Mouse (Mus musculus) CD4-positive, CD25-positive, alpha-beta regulatory T cell, adult 2 months (primary cell): ENCODE results near the gene Cacna1g.
"Not testable (repeated sequence)": the region's sequence is repeated elsewhere in the genome, so short reads cannot be mapped to it uniquely, and the experiment has no call there.

Experiments
- DNase-seq: peaks from one replicate; pipeline ENCODE4 v3.0.0-alpha.2; 2012; ENCODE audit warnings: low read depth, low spot score

Gene Cacna1g

DNA sequence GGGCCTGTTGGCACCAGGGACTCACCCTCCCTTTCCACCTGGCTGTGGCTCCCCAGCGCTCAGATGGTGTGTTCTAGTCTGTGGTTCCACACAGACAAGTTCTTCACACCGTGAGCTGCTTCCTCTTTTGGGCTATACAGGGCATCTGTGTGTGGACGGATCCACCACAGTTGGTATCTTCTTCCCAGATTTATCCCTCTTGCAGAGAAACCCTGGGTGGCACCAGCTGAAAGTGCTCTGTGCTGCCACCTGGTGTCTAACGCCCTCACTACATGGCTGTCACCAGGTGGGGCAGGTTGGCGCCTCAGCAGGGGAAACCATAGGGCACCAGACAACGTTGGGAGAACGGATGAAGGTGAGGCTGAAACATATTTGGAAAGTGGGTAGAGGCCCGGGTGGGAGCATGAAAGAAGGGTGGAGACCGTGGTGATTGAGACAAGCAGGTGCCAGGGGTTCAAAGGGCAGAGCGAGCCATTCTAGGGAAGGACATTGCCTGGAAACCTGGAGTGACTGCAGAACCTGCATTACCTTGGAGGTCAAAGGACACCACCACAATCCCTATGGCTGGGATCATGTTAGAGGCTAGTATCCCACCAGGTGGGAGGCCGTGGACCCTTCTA is 69.2 kb downstream of the Cacna1g start:
- DNase-seq = peak; percentile 88

DNA sequence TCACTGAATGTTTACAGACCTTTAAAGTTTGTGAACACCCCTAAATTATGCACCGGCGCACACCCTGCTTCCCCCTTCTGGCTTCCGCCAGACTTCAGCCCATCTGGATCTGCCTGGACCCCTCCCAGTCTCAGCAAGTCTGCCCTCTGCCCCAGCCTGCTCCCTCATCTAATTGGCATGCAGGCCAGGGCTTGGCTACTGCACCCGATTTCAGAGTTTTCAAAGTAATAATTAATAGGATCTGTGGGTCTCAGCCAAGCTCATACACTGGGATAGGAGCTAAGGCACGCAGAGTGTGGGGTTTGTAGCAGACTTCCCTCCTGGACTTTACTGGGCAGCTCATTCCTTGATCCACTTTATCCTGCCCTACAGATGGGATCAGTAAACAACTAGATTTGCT is 69.8 kb downstream of the Cacna1g start:
- DNase-seq = no peak

DNA sequence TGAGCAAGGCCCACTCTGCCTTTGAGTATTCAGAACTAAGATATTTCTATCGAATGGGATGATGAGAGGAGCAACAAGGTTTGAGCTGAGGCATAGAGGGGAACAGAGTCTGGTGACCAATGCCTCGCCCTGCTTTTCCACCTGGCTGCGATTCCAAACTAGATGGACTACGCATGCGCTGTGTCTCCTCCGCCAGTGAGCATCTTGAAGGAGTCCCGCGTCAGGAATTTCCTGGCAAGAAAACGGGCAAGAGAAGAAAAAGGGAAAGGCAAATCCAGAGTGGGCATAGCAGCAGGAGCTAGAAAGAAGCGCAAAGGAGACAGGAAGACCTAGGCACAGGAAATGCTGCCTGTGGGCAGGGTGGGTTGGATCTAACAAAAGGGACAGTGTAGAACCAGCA is 70.2 kb downstream of the Cacna1g start:
- no peak for DNase-seq

DNA sequence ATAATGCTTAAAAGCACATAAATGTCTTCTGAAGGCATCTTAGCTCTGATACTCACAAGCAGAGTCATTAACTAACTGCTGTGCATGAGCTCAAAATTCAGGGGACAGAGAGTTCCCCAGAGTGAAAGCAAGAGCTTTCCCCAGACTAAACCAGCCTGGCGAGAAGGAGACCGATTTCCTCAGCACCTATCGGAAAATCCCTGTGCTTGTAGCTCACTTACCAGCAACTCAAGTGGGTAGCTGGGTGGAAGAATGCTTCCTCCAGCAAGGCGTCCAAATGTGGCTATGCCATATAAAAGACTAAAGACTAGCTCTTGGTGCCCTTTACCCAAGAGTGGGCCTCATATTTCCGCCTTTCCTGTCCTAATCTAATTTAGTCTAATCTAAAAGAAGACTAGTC is 71.3 kb downstream of the Cacna1g start:
- no peak for DNase-seq

DNA sequence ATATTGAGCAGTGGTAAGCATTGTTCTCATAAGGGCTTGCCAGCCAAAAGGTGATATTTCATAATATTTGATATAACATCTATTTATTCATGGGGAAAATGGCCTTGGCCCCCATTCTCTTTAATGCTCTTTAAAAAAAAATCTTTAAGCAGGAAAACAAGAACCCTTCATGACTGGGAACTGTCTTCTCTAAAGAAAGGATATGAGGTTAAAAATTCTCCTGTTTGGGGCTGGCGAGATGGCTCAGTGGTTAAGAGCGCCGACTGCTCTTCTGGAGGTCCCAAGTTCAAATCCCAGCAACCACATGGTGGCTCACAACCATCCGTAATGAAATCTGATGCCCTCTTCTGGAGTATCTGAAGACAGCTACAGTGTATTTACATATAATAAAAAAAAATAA is 72.0 kb downstream of the Cacna1g start:
- DNase-seq = not testable (repeated sequence)

DNA sequence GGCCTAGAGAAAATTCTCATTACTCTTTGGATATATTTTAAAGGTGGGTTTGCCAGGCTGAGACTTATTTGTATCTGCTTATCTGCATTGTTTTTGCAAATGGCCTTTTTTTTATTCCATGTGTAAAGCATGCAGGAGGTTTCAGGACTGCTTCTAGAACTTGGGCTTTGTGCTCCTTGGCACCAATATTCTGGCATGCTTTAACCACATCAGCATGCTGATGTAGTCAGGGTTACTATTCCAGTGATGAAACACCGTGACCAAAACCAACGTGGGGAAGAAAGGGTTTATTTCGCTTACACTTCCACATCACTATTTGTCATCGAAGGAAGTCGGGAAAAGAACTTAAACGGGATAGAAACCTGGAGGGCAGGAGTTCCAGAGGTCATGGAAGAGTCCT is 73.0 kb downstream of the Cacna1g start:
- no peak for DNase-seq

DNA sequence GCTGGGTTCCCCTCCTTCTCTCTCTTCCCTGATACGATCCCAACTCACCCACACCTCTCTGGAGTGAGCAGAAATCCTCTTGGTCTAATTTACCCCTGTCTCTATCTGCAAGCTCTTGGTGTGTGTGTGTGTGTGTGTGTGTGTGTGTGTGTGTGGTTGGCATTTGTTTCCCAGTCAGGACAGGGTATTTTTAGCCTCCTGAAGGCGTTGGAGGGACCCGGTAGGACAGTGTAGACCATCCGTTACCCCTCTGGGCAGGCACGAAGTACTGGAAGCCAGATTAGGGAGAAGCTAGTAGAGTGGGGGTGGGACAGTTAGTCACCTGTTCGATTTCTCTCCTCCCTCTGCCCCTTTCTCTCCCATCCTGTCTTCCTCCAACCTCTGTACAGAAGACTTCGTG is 79.9 kb downstream of the Cacna1g start:
- DNase-seq = no peak

DNA sequence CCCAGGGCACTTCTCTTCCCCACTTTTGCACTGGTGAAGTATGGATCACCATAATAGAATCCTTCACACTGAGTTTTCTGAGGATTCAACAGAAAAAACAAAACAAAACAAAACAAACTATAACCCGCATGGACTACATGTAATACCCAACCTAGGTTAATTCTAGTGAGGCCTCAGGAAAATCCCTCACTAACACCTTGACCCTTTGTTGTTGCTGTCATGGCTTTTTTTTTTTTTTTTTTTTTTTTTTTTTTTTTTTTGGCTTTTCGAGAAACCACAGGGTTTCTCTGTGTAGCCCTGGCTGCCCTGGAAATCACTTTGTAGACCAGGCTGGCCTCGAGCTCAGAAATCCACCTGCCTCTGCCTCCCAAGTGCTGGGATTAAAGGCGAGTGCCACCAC is 80.5 kb downstream of the Cacna1g start:
- not testable (repeated sequence) for DNase-seq

DNA sequence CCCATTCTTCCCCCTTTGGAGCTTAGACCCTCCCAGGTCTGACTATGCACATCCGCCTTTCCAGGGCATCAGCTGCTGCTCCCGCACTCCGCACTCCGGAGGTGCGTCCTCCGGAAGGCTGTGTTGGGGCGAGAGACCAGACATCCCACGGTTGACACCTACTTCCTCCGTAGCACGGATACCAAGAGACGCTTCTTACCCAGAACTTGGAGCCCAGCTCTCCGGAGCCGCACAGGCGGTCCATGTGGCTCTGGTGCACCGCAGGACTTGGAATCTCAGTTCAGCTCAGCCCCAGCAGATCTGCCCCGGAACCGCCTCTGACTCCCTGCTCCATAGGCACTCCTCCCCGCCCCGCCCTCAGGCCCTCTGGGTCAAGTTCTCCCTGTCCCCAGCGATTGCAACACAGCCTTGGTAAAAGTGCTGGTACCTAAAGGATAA is 81.3 kb downstream of the Cacna1g start, which contains the start of gene Abcc3:
Gene Abcc3, minus strand, starts transcription at position 326 of the 438 bp plus-strand sequence.
- peak; percentile 62 for DNase-seq

DNA sequence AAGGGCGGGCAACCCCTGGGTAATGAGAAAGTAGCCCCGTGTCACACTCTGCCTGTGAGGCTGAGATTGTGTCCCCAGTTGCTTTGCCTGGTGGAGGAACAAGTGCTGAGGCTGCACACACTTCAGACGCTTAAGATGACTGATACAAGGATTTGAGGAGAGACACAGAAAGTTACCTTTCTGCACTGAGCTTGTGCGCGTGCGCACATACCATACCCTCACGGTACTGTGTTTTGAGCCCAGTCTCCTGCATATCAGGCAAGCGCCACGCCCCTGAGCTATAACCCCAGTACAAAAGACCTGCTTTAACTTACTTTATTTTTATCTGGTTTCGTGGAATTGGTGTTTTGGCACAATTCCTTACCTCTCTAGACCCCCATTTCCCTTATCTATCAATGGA is 82.3 kb downstream of the Cacna1g start:
- no peak for DNase-seq

DNA sequence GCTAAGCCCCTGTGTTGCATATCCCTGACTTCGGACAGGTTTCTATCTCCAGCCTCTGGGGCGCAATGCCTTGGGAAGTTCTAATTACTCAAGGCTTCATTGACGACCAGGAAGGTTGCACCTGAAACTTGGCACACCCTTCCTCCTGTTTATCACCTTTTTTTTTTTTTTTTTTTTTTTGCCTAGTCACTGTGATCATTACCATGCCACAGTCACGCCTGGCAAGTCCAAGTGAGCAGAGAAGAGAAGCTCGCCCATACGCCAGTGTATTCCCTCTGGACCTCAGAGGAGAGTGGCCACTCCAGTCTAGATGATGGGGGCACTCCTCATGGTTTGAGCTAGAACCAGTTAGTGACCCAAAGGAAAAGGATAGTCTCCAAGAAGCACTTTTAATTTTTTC is 83.2 kb downstream of the Cacna1g start:
- no peak for DNase-seq

DNA sequence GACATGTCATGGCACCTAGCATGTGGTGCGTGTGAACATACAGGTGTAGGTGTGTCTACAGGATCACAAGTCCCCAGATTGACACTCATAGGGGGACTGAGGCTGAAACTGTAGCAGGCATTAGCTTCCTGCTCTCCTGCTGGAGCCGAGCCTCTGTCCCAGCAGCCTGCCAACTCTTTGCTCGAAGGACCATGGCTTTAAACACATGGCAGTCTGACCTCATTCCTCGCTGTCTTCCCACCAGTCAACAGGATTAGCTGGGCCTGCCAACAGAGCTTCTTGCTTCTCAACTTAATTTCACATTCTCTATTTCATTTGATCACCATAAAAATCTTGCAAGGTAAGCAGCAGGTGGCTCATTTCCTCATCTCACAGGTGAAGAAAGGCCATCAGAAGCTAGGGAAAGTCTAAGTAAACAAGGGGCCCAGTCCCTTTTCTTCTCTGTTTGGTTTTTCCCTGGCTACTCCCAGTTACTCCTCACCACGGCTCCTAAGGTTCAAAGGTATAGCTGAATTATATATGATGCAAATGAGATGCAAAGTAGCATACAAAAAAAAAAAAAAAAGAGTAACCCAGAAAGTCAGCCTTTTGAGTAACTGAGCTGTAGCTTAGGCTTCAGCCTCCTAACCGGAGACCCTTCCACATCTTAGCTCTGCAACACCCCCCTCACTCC is 84.1 kb downstream of the Cacna1g start:
- DNase-seq = no peak

DNA sequence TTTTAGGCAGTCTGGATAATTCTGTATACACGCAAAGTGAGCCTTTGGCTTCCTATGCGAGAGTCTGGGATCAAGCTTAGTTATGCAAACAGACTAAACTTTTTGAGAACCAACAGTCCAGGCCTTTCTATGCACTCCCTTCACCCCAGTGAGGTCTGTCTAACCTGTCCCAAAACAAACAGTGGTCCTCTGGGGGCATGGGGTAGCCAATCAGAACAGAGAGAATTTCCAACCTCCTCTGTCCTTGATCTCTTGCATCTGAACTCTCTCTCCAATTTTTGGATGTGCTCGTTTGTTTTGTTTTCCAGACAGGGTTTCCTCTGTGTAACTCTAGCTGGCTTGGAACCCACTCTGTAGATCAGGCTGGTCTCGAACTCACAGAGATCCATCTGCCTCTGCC is 85.0 kb downstream of the Cacna1g start:
- no peak for DNase-seq

DNA sequence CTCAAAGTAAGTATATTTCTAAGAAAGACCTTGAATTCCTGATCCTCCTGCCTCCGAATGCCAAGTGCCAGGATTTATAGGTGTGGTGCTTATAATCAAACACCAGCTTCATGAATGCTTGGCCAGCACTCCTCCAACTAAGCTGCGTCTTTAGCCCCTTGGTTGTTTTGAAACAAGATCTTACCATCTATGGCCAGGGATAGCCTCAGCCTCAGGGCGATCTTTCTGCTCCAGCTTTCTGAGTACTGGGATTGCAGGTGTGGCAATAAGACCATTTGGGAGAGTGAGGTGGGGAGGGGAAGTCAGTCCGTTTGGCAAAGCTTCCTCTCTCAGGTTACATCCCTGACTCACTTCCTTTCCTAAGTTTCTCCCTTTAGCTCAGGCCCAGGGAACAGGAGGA is 86.2 kb downstream of the Cacna1g start:
- DNase-seq = no peak

DNA sequence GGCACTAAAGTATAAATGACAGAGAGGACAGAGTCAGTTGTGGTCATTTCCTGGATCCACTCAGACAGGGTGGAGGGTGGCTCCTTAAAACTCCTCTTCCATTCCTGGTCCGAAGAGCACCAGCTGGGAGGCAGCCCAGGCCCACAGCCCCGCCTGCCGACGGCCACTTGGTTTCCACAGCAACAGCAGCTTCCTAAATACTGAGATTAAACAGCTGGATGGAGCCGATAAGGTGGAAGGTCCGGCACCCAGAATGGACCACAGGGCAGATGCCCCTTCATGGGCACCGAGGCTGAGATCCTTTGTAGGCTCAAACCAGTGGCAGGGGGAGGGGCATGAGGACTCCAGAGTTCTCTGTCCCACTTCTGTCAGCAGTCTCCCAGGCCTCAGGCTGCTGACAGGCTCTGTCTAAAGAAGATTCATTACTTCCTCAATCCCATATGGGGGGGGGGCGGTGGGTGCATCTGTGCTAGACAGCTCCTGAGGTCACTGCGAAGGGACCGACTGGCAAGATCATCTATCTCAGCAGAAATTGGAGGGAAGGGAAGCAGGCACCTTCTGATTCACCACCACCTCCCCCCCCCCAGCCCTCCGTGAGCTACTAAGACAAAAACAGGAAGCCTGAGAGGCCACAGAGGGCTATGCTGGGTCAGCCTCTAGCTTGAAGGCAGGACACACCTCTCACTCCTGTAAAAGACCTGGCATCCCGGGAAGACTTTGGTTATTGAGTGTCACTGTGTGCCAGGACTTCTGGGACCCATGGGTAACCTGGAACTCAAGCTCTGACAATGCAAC is 87.8 kb downstream of the Cacna1g start:
- DNase-seq = peak; percentile 69

DNA sequence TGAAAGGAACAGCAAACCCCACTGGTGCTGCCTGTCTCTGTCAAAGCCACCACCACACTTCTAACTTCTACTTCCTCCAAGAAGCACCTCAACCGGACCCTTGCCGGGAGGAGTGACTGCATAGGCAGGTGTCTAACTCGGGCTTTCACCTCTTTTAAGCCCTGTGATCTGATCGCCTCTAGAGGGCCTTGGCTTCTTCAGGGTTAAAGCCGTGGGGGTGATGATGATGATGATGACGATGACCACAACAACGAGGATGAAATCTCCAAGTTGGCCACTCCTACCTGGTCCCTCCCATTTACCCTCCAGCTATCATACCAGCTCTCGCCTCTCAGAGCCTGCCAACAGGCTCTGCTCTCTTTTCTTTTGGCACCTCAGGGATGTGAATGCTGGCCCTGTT is 94.3 kb downstream of the Cacna1g start:
- no peak for DNase-seq

DNA sequence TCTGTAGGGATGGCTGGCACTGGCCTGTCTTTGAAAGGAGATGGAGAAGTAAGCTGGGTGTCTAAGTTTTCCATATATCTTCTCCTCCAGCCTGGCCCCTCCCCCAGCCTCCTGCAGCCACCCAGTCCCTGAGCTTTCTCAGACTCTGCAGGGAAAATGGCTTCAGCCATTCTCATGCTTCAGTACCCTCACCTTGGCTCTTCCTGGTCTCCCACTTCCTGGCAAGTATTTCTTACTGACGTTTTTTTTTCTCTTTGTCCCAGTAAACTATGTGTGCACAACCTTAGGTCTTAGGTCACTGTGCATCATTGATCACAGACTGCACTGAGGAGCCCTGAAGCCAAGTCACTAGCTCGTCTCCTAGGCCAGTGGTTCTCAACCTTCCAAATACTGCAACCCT is 94.9 kb downstream of the Cacna1g start:
- DNase-seq = no peak

DNA sequence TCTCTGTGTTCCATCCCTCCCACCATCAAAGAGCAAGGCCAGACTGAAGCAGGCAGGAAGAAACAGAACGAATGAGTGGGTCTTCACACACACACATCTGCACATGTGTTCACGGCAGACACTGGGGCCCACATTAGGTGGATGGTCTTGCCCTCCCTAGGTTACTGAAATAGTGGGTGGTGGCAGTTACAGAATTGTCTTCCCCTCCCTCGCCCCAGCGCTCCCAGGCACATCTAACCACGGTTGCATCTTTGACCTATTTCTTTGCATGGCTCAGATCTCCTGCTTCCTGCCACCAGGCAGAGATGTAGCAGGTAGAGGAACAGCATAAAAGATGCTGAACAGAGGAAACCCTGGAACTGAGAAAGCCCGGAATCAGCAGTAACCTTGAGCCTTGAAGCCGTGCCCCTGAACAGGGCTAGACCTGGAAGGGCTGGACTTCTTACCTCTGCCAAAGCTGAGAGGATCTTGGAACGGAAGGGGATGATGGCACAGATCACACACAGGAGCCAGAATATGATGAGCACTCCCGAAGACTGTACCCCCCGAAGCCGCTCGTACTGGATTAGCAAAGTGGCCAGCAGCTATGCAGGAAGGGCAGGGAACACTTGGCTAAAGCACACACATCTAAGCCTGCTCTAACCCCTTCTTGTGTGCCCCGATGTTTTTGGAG is 99.6 kb downstream of the Cacna1g start:
- no peak for DNase-seq

DNA sequence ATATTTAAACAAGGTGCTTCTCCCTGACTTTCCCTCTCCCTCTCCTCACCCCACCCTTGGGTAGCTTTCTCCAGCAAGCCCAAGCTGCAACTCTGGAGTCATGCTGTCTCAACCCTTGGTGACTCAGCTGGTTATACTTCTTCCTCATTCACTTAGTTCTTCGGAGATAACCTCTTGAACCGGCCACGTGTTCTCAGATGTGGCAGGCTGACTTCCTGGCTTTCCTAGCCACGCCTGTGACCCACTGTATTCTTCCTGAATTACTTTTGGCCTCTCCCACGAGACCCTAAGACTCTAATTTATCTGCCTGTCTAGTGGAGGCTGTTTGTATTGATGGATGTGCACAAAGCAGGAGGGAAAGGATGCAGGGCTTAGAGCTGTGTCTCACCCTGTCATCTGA is 103.2 kb downstream of the Cacna1g start:
- peak; percentile 45 for DNase-seq

DNA sequence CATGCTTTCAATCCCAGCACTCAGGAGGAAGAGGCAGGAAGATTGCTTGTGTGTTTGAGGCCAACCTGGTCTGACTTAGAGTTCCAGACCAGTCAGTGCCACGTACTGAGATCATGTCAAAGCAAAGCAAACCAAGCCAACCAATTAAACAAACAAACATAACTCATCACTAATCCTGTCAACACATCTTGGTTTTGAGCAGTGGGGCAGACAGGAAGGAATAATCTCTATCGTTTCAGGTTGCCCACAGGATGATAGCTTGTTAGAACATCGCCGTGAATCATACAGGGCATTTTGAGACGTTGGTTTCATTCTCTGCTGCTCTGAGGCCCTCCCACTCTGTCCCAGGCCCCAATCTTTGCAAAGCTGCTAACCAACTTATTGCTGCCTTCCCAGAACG is 104.0 kb downstream of the Cacna1g start:
- peak; percentile 20 for DNase-seq

DNA sequence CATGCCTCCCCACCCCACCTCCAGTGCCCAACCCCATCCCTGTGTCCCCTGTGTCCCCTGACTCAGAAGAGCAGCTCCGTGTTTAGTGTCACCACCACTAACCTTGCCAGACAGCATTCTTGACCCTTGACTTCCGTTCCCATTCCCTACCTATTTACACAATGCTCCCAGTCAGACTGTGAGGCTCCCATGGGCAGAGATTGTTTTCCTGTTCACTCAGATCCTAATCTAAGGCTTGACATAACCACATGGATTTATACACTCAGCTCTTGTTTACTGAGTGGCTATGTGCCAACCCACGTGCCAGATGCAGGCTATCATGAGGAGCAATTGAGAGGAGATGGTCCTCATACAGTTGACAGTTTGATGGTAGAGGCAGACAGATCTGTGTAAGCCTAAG is 108.7 kb downstream of the Cacna1g start:
- DNase-seq = no peak

DNA sequence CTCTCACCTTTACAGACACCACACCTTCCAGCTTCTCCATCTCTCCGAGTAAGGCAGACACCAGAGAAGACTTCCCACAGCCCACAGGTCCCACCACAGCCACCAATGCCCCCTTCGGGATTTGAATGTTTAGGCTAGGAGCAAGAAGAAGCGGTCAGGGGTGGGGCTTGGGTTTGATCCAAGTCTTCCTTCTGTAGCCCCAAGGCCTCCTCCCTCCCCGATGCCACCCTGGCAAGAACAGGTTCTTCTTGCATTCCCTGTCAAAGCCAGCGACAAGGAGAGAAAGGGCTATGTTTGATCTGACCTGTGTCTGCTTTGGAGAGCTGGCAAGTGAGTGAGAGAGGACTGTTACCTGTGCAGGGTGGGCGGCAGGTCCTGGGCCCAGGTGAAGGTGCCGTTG is 110.3 kb downstream of the Cacna1g start:
- no peak for DNase-seq
